ENCODE assay signal across 10 mouse cellular contexts in the genomic region with DNA sequence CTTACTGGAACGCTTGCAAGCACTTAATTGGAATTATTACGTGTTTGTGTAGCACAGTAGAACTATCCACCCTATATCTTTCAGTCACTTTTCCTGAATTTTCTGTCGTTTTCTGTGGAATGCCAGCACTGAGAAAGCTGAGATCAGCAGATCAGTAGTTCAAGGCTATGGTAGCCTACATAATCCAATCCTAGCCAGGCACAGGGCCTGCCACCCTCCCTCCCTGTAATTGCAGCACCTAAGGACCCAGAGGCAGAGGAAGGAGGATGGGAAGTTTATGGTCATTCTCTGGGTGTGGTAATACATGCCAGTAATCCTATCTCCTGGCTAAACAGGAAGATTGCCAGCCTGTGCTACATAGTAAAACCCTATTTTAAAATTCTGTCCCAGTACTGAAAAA. TPM values are rescaled to one million over a fixed set of nuclear protein-coding genes. Genes with fewer than 3 reads are reported as not detected.
DNase-seq lines count a peak whose midpoint lies in the region; ATAC-seq and TF ChIP-seq lines count a peak whose summit lies in the region.
"Had no signal": no experiment of that assay in that cellular context is flagged by ENCODE, and none has a peak within 500 bp of the region (broad histone marks: within the 10 kb centered on the region; RNA-seq: fewer than 3 reads in every experiment).

No protein-coding gene starts in this region.

- peaks cover 20% of the 10 kb centered on the region for H3K36me3 ChIP-seq in forebrain, embryonic 10.5 days (replicated peaks)
- peaks cover 14% of the 10 kb centered on the region for H3K36me3 ChIP-seq in forebrain, postnatal 0 days (ENCODE audit: insufficient read depth)
- H3K36me3 ChIP-seq in lung, embryonic 15.5 days = peaks cover 14% of the 10 kb centered on the region
- peaks cover 16% of the 10 kb centered on the region for H3K36me3 ChIP-seq in limb, embryonic 12.5 days
- peaks cover 14% of the 10 kb centered on the region for H3K36me3 ChIP-seq in neural tube, embryonic 15.5 days

- H3K27ac ChIP-seq in forebrain, embryonic 10.5 days = peak overlapping the region; percentile 99
- no peak overlapping the region for H3K27ac ChIP-seq in forebrain, postnatal 0 days (ENCODE audit: low read depth, low read length)
- H3K27ac ChIP-seq in lung, embryonic 15.5 days = peak overlapping the region; percentile 98; the same call in 1 of the 2 replicates
- 0 out of 2 replicates have a peak overlapping the region, but pooled peaks have one; percentile 30 for H3K27ac ChIP-seq in limb, embryonic 12.5 days
- peak overlapping the region; percentile 51 for H3K27ac ChIP-seq in neural tube, embryonic 15.5 days (replicated peaks)

- no peak overlapping the region for H3K9ac ChIP-seq in forebrain, postnatal 0 days
- H3K9ac ChIP-seq in lung, embryonic 15.5 days = 0 out of 2 replicates have a peak overlapping the region, but pooled peaks have one; percentile 57
- no peak overlapping the region; the same call in 1 of the 2 replicates for H3K9ac ChIP-seq in limb, embryonic 12.5 days (replicated peaks)
- H3K9ac ChIP-seq in neural tube, embryonic 15.5 days (replicated peaks) = no peak overlapping the region

- no peak for TF ChIP-seq POLR2A in lung, adult 2 months (IDR thresholded peaks at IDR 0.05; ENCODE audit: borderline replicate concordance, extremely low read depth, low read depth, low read length)

- H3K27me3 ChIP-seq in forebrain, embryonic 10.5 days (ENCODE audit: poor library complexity, severe bottlenecking) = no peaks in the 10 kb centered on the region
- H3K27me3 ChIP-seq in forebrain, postnatal 0 days (ENCODE audit: insufficient read depth, low read length) = no peaks in the 10 kb centered on the region
- H3K27me3 ChIP-seq in lung, embryonic 15.5 days = no peaks in the 10 kb centered on the region
- no peaks in the 10 kb centered on the region for H3K27me3 ChIP-seq in limb, embryonic 12.5 days
- H3K27me3 ChIP-seq in neural tube, embryonic 15.5 days (replicated peaks) = no peaks in the 10 kb centered on the region
- H3K27me3 ChIP-seq: midbrain, embryonic 12.5 days had no signal

- DNase-seq in forebrain, embryonic 10.5 days (ENCODE audit: extremely low spot score, low spot score) = no peak
- no peak for DNase-seq in forebrain, postnatal 0 days
- no peak for DNase-seq in lung, adult 2 months
- no peak for DNase-seq in right cerebral cortex, adult 18-20 months
- DNase-seq in MN1 (ENCODE audit: low spot score) = no peak
- DNase-seq: gastrocnemius, postnatal 25 days had no signal

- no peak for ATAC-seq in forebrain, postnatal 0 days
- no peak for ATAC-seq in lung, embryonic 15.5 days (ENCODE audit: borderline replicate concordance, extremely low read depth, low FRiP score, low TSS enrichment)
- ATAC-seq in limb, embryonic 12.5 days (ENCODE audit: insufficient number of reproducible peaks, insufficient read depth, low FRiP score, low TSS enrichment, low read depth) = no peak
- ATAC-seq in neural tube, embryonic 15.5 days (ENCODE audit: low FRiP score) = no peak

- peak overlapping the region; percentile 99 for H3K4me3 ChIP-seq in forebrain, embryonic 10.5 days
- no peak overlapping the region for H3K4me3 ChIP-seq in forebrain, postnatal 0 days (ENCODE audit: low read depth, low read length)
- no peak overlapping the region for H3K4me3 ChIP-seq in lung, embryonic 15.5 days
- H3K4me3 ChIP-seq in lung, adult 2 months (replicated peaks; ENCODE audit: extremely low read depth, low read depth, low read length) = no peak overlapping the region
- no peak overlapping the region for H3K4me3 ChIP-seq in limb, embryonic 12.5 days (replicated peaks)
- H3K4me3 ChIP-seq in neural tube, embryonic 15.5 days (replicated peaks) = peak overlapping the region; percentile 87; the same call in 1 of the 2 replicates

- no peak for TF ChIP-seq CTCF in forebrain, postnatal 0 days (IDR thresholded peaks at IDR 0.05; ENCODE audit: low read depth)
- TF ChIP-seq CTCF in lung, adult 2 months (IDR thresholded peaks at IDR 0.05; ENCODE audit: insufficient read depth, low read length) = no peak

- no peak overlapping the region; the same call in 1 of the 2 replicates for H3K4me2 ChIP-seq in forebrain, postnatal 0 days (ENCODE audit: low read depth)
- peak overlapping the region; percentile 53; the same call in 1 of the 2 replicates for H3K4me2 ChIP-seq in lung, embryonic 15.5 days
- peak overlapping the region; percentile 87 for H3K4me2 ChIP-seq in limb, embryonic 12.5 days
- H3K4me2 ChIP-seq in neural tube, embryonic 15.5 days = peak overlapping the region; percentile 63; the same call in 1 of the 2 replicates

- WGBS in forebrain, embryonic 10.5 days = 66% methylated on average over 3 of the region's 3 CpGs
- 75% methylated on average over 3 of the region's 3 CpGs for WGBS in forebrain, postnatal 0 days
- WGBS in lung, embryonic 15.5 days = 61% methylated on average over 3 of the region's 3 CpGs
- WGBS in lung, adult 2 months = 60% methylated on average over 3 of the region's 3 CpGs
- WGBS in limb, embryonic 12.5 days = 66% methylated on average over 3 of the region's 3 CpGs
- WGBS in neural tube, embryonic 15.5 days = 64% methylated on average over 3 of the region's 3 CpGs

- H3K4me1 ChIP-seq in forebrain, embryonic 10.5 days = peaks cover 31% of the 10 kb centered on the region
- peaks cover 7% of the 10 kb centered on the region; the same call in 1 of the 2 replicates for H3K4me1 ChIP-seq in forebrain, postnatal 0 days (ENCODE audit: insufficient read depth)
- peaks cover 21% of the 10 kb centered on the region for H3K4me1 ChIP-seq in lung, embryonic 15.5 days
- H3K4me1 ChIP-seq in lung, adult 2 months (ENCODE audit: control insufficient read depth, insufficient read depth, low read length) = peaks cover 4% of the 10 kb centered on the region
- peaks cover 22% of the 10 kb centered on the region for H3K4me1 ChIP-seq in limb, embryonic 12.5 days (replicated peaks)
- H3K4me1 ChIP-seq in neural tube, embryonic 15.5 days = peaks cover 33% of the 10 kb centered on the region

- H3K9me3 ChIP-seq in forebrain, embryonic 10.5 days = no peaks in the 10 kb centered on the region
- H3K9me3 ChIP-seq in forebrain, postnatal 0 days (ENCODE audit: low read length) = no peaks in the 10 kb centered on the region
- no peaks in the 10 kb centered on the region for H3K9me3 ChIP-seq in lung, embryonic 15.5 days
- no peaks in the 10 kb centered on the region for H3K9me3 ChIP-seq in limb, embryonic 12.5 days
- H3K9me3 ChIP-seq in neural tube, embryonic 15.5 days (replicated peaks) = no peaks in the 10 kb centered on the region
- H3K9me3 ChIP-seq: midbrain, embryonic 12.5 days had no signal

RNA-seq across cellular contexts. Expression of gene Eif5a, which starts 1.0 kb away (rescaled TPM):
- 2,970 and 2,997 TPM in 2 replicates for polyA plus RNA-seq in forebrain, embryonic 10.5 days (2016; fragmentation: Nextera tagmentation; extraction: Ambion mirVana)
- 489 and 520 TPM in 2 replicates for total RNA-seq in forebrain, postnatal 0 days (2014; rRNA removed)
- 1,306 and 1,372 TPM in 2 replicates for polyA plus RNA-seq in forebrain, postnatal 0 days (2015; fragmentation: Nextera tagmentation; extraction: Ambion mirVana)
- 1,673 and 1,693 TPM in 2 replicates for polyA plus RNA-seq in lung, embryonic 15.5 days (2015; fragmentation: Nextera tagmentation; extraction: Ambion mirVana)
- 216 and 372 TPM in 2 replicates for polyA plus RNA-seq in lung, adult 2 months (2012; rRNA removed)
- polyA plus RNA-seq in limb, embryonic 12.5 days (2016; fragmentation: Nextera tagmentation; extraction: Ambion mirVana) = 1,762 and 1,851 TPM in 2 replicates
- polyA plus RNA-seq in neural tube, embryonic 15.5 days (2015; fragmentation: Nextera tagmentation; extraction: Ambion mirVana) = 1,034 and 1,270 TPM in 2 replicates

RNA-seq across cellular contexts. Expression of gene Gps2, which starts 9.1 kb away (rescaled TPM):
- polyA plus RNA-seq in forebrain, embryonic 10.5 days (2016; fragmentation: Nextera tagmentation; extraction: Ambion mirVana) = 92.4 and 97.3 TPM in 2 replicates
- total RNA-seq in forebrain, postnatal 0 days (2014; rRNA removed) = 44.4 and 48.0 TPM in 2 replicates
- polyA plus RNA-seq in forebrain, postnatal 0 days (2015; fragmentation: Nextera tagmentation; extraction: Ambion mirVana) = 64.9 and 67.1 TPM in 2 replicates
- 81.7 and 82.2 TPM in 2 replicates for polyA plus RNA-seq in lung, embryonic 15.5 days (2015; fragmentation: Nextera tagmentation; extraction: Ambion mirVana)
- 104 and 112 TPM in 2 replicates for polyA plus RNA-seq in lung, adult 2 months (2012; rRNA removed)
- polyA plus RNA-seq in limb, embryonic 12.5 days (2016; fragmentation: Nextera tagmentation; extraction: Ambion mirVana) = 92.0 and 93.5 TPM in 2 replicates
- 63.1 and 64.7 TPM in 2 replicates for polyA plus RNA-seq in neural tube, embryonic 15.5 days (2015; fragmentation: Nextera tagmentation; extraction: Ambion mirVana)

RNA-seq across cellular contexts. Expression of gene Ybx2, which starts 12.8 kb away (rescaled TPM):
- polyA plus RNA-seq in forebrain, embryonic 10.5 days (2016; fragmentation: Nextera tagmentation; extraction: Ambion mirVana) = 5.7 and 6.4 TPM in 2 replicates
- 7.8 and 22.8 TPM in 2 replicates for total RNA-seq in forebrain, postnatal 0 days (2014; rRNA removed)
- polyA plus RNA-seq in forebrain, postnatal 0 days (2015; fragmentation: Nextera tagmentation; extraction: Ambion mirVana) = 1.5 and 2.5 TPM in 2 replicates
- polyA plus RNA-seq in lung, embryonic 15.5 days (2015; fragmentation: Nextera tagmentation; extraction: Ambion mirVana) = 2.8 and 3.0 TPM in 2 replicates
- 4.6 and 6.7 TPM in 2 replicates for polyA plus RNA-seq in lung, adult 2 months (2012; rRNA removed)
- 14.0 and 15.5 TPM in 2 replicates for polyA plus RNA-seq in limb, embryonic 12.5 days (2016; fragmentation: Nextera tagmentation; extraction: Ambion mirVana)
- 5.0 and 6.3 TPM in 2 replicates for polyA plus RNA-seq in neural tube, embryonic 15.5 days (2015; fragmentation: Nextera tagmentation; extraction: Ambion mirVana)

RNA-seq across cellular contexts. Expression of gene Neurl4, which starts 21.9 kb away (rescaled TPM):
- 14.3 and 14.8 TPM in 2 replicates for polyA plus RNA-seq in forebrain, embryonic 10.5 days (2016; fragmentation: Nextera tagmentation; extraction: Ambion mirVana)
- total RNA-seq in forebrain, postnatal 0 days (2014; rRNA removed) = 97.4 and 155 TPM in 2 replicates
- polyA plus RNA-seq in forebrain, postnatal 0 days (2015; fragmentation: Nextera tagmentation; extraction: Ambion mirVana) = 15.6 and 18.2 TPM in 2 replicates
- polyA plus RNA-seq in lung, embryonic 15.5 days (2015; fragmentation: Nextera tagmentation; extraction: Ambion mirVana) = 7.1 and 8.0 TPM in 2 replicates
- 47.7 and 58.1 TPM in 2 replicates for polyA plus RNA-seq in lung, adult 2 months (2012; rRNA removed)
- 10.9 and 12.7 TPM in 2 replicates for polyA plus RNA-seq in limb, embryonic 12.5 days (2016; fragmentation: Nextera tagmentation; extraction: Ambion mirVana)
- 15.7 and 17.0 TPM in 2 replicates for polyA plus RNA-seq in neural tube, embryonic 15.5 days (2015; fragmentation: Nextera tagmentation; extraction: Ambion mirVana)

RNA-seq across cellular contexts. Expression of gene 2810408A11Rik, which starts 22.0 kb away (rescaled TPM):
- polyA plus RNA-seq in forebrain, embryonic 10.5 days (2016; fragmentation: Nextera tagmentation; extraction: Ambion mirVana) = 11.9 and 12.2 TPM in 2 replicates
- 9.2 and 10.5 TPM in 2 replicates for total RNA-seq in forebrain, postnatal 0 days (2014; rRNA removed)
- 10.6 and 11.4 TPM in 2 replicates for polyA plus RNA-seq in forebrain, postnatal 0 days (2015; fragmentation: Nextera tagmentation; extraction: Ambion mirVana)
- 11.9 and 13.0 TPM in 2 replicates for polyA plus RNA-seq in lung, embryonic 15.5 days (2015; fragmentation: Nextera tagmentation; extraction: Ambion mirVana)
- polyA plus RNA-seq in lung, adult 2 months (2012; rRNA removed) = 0.65 and 1.4 TPM in 2 replicates
- 30.4 and 32.8 TPM in 2 replicates for polyA plus RNA-seq in limb, embryonic 12.5 days (2016; fragmentation: Nextera tagmentation; extraction: Ambion mirVana)
- polyA plus RNA-seq in neural tube, embryonic 15.5 days (2015; fragmentation: Nextera tagmentation; extraction: Ambion mirVana) = 6.3 and 6.5 TPM in 2 replicates
- total RNA-seq: gastrocnemius, postnatal 25 days had no signal

Comparison
In these comparisons a context has a peak if more than half of its experiments do, and no peak if none do; other contexts are left out.
1. H3K4me3 ChIP-seq: peak in forebrain, embryonic 10.5 days (single experiment) and neural tube, embryonic 15.5 days (single experiment); none in forebrain, postnatal 0 days (single experiment), lung, embryonic 15.5 days (single experiment), lung, adult 2 months (single experiment) and limb, embryonic 12.5 days (single experiment).